Mouse (Mus musculus) spleen, postnatal 4 days (tissue): Measurements from ENCODE around the gene Pip4k2a.

Experiments used
- DNase-seq, 2 experiments: peaks; one replicate each; pipeline ENCODE4 v3.0.0; 2022; ENCODE audit warnings: low spot score in 2 of 2

The Pip4k2a gene

DNA sequence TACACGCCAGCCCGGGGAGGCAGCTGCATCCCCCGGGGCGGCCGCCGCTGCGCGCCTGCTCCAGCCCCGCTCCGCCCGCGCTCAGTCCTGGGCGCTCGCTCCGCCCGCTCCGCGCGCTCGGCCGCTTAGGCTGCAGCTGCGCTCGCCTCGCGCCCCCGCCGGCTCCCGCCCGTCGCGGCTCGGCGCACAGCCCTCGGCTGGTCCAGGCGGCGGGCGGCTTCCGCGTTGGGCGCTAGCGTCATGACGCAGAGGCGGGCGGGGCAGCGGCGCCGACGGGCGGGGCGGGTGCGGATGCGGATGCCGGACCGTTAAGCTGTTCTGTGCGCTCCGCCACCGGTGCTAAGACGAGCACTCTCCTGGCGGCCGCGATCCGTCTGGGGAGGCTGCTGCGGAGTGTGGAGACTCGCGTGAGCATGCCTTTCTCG is at the start of gene Pip4k2a, which contains the start of gene 4930426L09Rik:
Gene Pip4k2a (minus strand): TSS at position 73 of the 425 bp plus-strand sequence.
Gene 4930426L09Rik (plus strand): TSS at position 290 of the 425 bp plus-strand sequence.
- peak; percentile 96 to 98 for DNase-seq

DNA sequence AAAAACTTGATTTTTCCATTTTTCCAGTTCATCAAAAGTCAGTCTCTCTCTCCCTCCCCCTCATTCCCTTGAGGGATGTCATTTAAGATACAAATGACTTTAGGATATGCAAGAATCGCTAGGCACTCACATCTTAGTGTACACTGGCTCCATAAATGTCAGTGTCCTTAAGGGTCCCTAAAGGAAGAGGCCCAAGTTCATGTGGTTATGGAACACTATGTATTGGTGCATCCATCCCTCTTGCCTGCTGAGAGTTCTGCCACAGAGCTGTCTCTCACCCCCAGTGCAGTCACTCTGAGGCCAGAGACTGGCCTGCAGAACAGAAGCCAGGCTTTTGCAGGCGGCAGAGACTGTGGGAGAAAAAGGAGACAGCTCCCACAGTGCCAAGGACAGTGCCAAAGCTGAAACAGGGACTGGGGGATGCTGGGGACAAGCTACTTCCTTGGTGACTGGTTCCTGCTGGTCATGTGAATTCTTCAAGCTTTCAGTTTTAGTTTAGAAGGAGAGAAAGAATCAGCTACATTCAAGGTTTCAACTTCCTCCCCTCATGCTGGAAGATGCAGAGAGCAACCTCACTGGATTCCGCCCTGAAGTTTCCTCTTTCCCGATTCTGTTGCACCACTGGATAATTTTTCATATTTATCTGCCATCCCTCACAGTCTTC is 40.1 kb upstream of the Pip4k2a start:
- DNase-seq = no peak

GRCm38 (mm10) chr2:19037430-19037829 is 39.5 kb upstream of the Pip4k2a start:
- no peak for DNase-seq

DNA sequence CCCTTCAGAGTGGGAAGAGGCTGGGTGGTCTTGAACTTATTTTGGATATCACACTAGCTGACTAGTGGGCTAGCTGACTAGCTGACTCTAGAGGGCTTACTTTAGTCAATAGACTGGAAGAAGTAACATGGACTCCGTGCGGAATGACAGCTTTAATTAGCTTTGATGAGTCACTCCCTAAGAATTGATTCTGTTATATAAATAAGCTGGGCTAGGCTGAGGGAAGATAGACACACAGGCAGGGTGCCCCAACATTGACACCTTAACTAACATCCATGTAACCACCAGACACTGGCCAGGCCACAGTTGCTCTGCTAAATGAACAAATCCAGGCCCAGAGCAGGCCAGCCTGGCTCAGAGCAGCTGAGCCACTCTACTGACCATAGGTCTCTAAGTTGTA is 26.9 kb upstream of the Pip4k2a start:
- DNase-seq = no peak

- DNase-seq = no peak
Measured at GRCm38 (mm10) chr2:19018034-19018433, 20.1 kb upstream of the Pip4k2a start.

DNA sequence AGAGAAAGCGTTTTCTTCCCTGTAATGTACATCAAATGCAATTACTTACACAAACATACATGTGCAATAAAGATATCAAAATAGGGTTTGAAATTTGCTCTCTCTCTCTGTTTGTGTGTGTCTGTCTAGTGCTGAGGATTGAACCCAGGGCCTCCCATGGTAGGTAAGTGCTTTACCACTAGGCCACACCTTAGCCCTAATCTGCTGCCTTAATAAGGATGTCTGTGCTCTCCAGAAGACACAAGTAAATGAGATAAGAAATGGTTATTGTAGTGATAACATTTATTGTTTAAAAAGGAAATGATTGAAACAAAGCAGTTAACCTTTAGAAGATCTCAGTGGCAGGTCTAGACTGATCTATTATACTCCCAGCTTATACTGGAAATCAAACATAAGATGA is 18.9 kb upstream of the Pip4k2a start:
- no peak for DNase-seq

GRCm38 (mm10) chr2:19016348-19016747 is 18.4 kb upstream of the Pip4k2a start:
- no peak for DNase-seq

DNA sequence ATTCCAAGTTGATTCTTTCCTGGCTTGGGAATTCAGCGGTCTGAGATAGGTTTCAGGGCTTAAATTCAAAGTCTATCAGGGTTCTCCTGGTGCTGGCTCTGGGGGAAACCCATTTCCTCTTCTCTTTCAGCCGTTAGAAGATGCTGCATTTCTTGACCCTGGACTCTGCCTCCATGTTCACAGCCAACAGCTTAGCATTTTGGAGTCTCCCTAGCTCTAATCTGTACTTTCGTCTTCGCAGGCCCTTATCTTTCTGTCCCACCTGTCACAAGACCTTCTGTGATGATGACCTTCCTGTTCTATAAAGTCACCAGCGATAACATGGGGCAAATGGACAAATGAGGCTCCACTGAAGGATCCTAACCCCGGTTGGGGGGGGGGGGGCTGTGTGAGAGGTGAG is 13.5 kb upstream of the Pip4k2a start:
- peak; percentile 59 to 65 for DNase-seq

GRCm38 (mm10) chr2:19010541-19010940 is 12.6 kb upstream of the Pip4k2a start:
- DNase-seq = peak in 1 of 2 experiments; percentile 52

DNA sequence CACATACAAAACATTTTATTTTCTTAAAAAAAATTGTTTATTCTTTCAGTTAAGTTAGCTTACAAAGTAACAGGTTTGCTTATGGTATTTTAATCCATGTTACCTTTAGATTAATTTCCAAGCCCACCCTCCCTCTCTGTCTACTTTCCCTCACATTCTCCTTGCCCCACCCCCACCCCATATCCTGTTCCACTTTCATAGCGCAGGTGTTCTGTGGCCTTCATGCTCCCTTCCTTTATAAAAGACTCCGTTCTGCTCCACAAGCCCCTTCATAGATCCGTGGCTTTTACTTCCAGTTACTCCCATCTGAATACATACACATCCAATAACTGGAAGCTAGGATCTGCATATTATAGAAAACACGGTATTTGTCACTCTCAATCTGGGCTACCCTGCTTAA is 9.7 kb upstream of the Pip4k2a start:
- no peak for DNase-seq

- DNase-seq = no peak
Measured at GRCm38 (mm10) chr2:19006124-19006523, 8.2 kb upstream of the Pip4k2a start.

DNA sequence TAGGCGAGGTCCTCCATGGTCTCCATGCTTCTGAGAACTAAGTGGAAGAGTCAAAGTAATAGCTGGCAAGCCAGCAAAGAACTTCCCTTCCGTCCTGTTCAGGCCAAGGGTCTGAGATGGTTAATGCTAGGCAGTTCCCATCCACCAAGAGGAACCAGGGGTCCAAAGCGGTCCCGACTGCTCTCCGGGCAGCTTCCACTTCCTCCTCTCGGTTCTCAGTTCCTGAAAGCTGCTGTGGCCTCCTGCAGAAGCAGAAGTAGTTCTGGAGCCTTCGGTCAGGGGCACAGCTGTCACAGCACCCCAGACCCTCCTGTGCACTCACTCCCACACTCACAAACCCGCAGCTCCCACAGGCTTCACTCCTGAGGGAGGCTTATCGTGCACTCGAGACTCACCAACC is 6.9 kb upstream of the Pip4k2a start:
- peak; percentile 58 to 77 for DNase-seq

- no peak for DNase-seq
Measured at GRCm38 (mm10) chr2:18999395-18999794, 1.5 kb upstream of the Pip4k2a start.

GRCm38 (mm10) chr2:18997387-18997971 is 447 bp downstream of the Pip4k2a start:
- peak; percentile 68 to 88 for DNase-seq

- DNase-seq = peak; percentile 42 to 77
Measured at GRCm38 (mm10) chr2:18996451-18997211, 1.3 kb downstream of the Pip4k2a start.

DNA sequence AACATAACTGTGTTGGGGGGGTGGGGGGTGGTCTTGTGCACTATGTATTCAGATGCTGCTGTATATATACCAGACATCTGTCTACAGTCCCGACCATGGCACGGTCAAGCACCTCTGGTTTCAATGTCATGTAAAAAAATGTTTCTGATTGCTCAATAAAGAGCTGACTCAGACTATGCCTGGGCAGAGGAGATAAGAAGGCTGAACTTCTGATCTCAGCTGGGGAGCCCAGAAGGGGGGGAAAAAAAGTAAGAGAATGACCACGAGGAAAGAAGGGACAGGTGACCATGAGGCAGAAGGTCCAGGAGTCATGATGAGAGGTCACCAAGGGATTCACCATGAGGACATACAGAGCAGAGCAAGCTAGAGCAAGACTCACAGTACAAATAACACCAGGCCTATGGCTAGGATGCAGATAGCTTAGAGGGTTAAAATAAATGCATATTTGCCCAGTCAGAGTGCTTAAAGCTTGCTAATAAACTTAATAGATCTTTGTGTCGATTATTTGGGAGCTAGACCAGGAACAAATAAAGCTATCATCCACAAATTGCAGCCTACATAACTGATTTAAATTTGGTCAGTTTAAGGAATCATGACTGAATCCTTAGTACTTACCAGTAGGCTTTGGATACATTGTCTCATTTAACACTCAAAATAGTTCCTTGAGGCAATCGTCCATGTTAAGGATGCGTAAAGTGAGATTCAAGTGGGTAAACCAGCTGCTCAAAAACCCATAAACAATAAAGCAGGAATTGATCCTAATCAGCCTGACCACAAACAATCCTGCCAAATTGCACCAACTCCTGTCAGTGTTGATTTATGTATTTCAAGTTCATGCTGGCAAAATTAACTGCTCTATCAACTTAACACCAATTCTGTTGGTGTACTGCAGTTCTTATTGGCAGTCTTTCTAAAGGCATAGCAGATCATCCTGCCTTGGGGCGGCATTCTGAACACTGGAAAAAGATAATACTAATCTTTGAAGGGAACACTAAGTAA is 5.1 kb downstream of the Pip4k2a start:
- peak in 1 of 2 experiments; percentile 34 for DNase-seq

DNA sequence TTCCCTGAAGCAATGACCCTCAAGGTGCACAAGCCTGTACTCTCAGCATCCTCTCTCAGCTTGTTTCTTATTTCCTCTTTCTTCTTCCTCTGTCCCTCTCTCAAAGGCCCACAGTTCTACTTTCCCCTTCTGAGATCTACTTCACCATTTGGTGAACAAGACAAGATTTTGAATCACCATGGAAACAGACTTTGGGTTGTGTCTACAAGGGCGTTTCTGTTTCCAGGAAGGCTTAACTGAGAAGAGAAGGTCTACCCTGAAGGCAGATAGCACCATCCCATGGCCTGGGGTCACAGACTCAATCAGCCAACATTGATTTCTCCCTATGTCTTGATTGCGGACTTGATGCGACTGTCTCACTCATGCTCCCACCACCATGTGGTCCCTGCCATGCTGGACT is 9.0 kb downstream of the Pip4k2a start:
- DNase-seq = no peak

DNA sequence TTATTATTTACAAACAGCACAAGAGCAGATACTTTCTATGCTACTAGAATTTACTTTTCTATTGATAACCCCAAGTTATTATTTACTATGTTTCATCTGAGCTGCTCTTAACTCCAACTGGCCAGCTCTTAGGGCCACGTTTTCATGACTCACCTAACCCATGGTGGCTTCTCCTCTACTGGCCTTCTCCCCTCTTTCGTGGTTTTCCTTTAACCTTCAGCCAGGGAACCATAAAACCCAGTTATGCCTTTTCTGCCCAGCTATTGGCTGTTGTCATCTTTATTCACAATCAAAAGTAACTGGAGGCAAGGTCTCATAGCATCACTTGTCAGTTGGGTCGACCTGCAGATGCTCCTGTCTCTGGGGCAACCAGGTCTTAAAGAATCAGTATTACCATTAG is 12.4 kb downstream of the Pip4k2a start:
- DNase-seq = no peak

- DNase-seq = peak; percentile 80 to 83
Measured at GRCm38 (mm10) chr2:18984095-18984847, 13.7 kb downstream of the Pip4k2a start.

GRCm38 (mm10) chr2:18983546-18983945 is 14.4 kb downstream of the Pip4k2a start:
- no peak for DNase-seq

DNA sequence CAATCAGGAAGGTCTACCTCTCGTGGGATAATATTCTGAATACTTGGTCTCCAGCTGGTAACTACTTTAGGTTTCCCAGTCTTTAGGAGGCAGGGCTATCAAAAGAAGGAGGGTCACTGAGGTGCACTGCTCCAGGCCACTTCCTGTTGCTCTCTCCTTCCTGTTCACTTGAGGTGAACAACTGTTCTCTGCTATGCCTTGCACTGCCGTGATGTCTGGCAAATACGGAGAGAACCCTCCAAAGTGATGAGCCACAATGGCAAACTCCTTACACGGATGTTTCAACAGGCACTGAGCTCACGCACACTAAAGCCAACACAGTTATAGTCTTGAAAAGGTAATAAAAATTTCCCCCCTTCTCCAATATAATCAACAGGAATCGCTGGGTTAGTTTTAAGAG is 15.3 kb downstream of the Pip4k2a start:
- no peak for DNase-seq
